Mouse (Mus musculus) embryonic facial prominence, embryonic 10.5 days (tissue): ENCODE results near the gene Itpk1. TPM values are rescaled to one million over a fixed set of nuclear protein-coding genes. Genes with fewer than 3 reads are reported as not detected.
A peak's percentile ranks its signal among the peaks of the same experiment; 100 is the strongest.

Experiments used
- DNase-seq: peaks from one replicate; pipeline ENCODE4 v3.0.0-alpha.2; 2017; ENCODE audit warnings: low spot score
- H3K27ac ChIP-seq: fragments of 300-500 bp; sonication (generic); replicated peaks from 2 replicates; pipeline ENCODE4 v1.5.1; 2016; ENCODE audit warnings: mild to moderate bottlenecking
- H3K27me3 ChIP-seq: fragments of 300-500 bp; sonication (generic); replicated peaks from 2 replicates; pipeline ENCODE4 v1.6.1; 2016; ENCODE audit warnings: low read depth, mild to moderate bottlenecking; ENCODE audit not compliant: poor library complexity, severe bottlenecking
- H3K36me3 ChIP-seq: fragments of 300-500 bp; sonication (generic); replicated peaks from 2 replicates; pipeline ENCODE4 v1.6.1; 2016; ENCODE audit warnings: mild to moderate bottlenecking, moderate library complexity
- H3K4me1 ChIP-seq: fragments of 300-500 bp; sonication (generic); 2 replicates; pipeline ENCODE4 v1.6.1; 2016
- H3K4me3 ChIP-seq: fragments of 300-500 bp; sonication (generic); 2 replicates; pipeline ENCODE4 v1.5.1; 2016; ENCODE audit warnings: mild to moderate bottlenecking, moderate library complexity
- H3K9me3 ChIP-seq: fragments of 300-500 bp; sonication (generic); 2 replicates; pipeline ENCODE4 v1.6.1; 2016; ENCODE audit warnings: mild to moderate bottlenecking
- WGBS: fragments of 180-500 bp; shearing (Covaris S2); methylation state at CpG from one replicate; pipeline ENCODE4 v1.1.7; 2016; 5-methylcytosine and 5-hydroxymethylcytosine counted together
- polyA plus RNA-seq: library from polyadenylated mRNA; unstranded; fragments of >200 nt; fragmentation: Nextera tagmentation; extraction: Ambion mirVana; gene quantifications from 2 replicates; pipeline ENCODE4 v1.2.1, GENCODE M21; 2016

The Itpk1 gene
- polyA plus RNA-seq, 1 experiment from 2014 or later = 13.7 TPM

GRCm38 (mm10) chr12:102725761-102726175, 21.0 kb upstream of the Itpk1 start:
- WGBS = 83% methylated on average over 7 of the region's 7 CpGs
- DNase-seq = no peak

GRCm38 (mm10) chr12:102725146-102725545, 20.4 kb upstream of the Itpk1 start:
- DNase-seq = no peak
- no peak overlapping the region for H3K27ac ChIP-seq
- H3K4me3 ChIP-seq = no peak overlapping the region
- no peaks in the 10 kb centered on the region for H3K9me3 ChIP-seq
- peaks cover 18% of the 10 kb centered on the region for H3K4me1 ChIP-seq
- 91% methylated on average over 6 of the region's 6 CpGs for WGBS
- no peaks in the 10 kb centered on the region for H3K27me3 ChIP-seq
- H3K36me3 ChIP-seq = no peaks in the 10 kb centered on the region

More at GRCm38 (mm10) chr12:102725761-102726175, 21.0 kb upstream of the Itpk1 start:
- Histone ChIP-seq H3K4me3 (no peak overlapping the region), H3K27me3 (no peaks in the 10 kb centered on the region), H3K4me1 (peaks cover 24% of the 10 kb centered on the region), H3K9me3 (no peaks in the 10 kb centered on the region), H3K36me3 (no peaks in the 10 kb centered on the region), H3K27ac (no peak overlapping the region)

GRCm38 (mm10) chr12:102723861-102724260, 19.1 kb upstream of the Itpk1 start:
- 77% methylated on average over 6 of the region's 6 CpGs for WGBS
- peaks cover 17% of the 10 kb centered on the region for H3K4me1 ChIP-seq
- H3K27me3 ChIP-seq = no peaks in the 10 kb centered on the region
- H3K9me3 ChIP-seq = no peaks in the 10 kb centered on the region
- H3K36me3 ChIP-seq = no peaks in the 10 kb centered on the region
- H3K27ac ChIP-seq = no peak overlapping the region
- no peak for DNase-seq
- H3K4me3 ChIP-seq = no peak overlapping the region

- no peaks in the 10 kb centered on the region for H3K27me3 ChIP-seq
- WGBS = 72% methylated on average over 8 of the region's 8 CpGs
- DNase-seq = no peak
Measured at GRCm38 (mm10) chr12:102722966-102723365, 18.2 kb upstream of the Itpk1 start.

GRCm38 (mm10) chr12:102722451-102722850, 17.7 kb upstream of the Itpk1 start:
- Histone ChIP-seq H3K4me1 (peaks cover 17% of the 10 kb centered on the region), H3K27me3 (no peaks in the 10 kb centered on the region), H3K27ac (peak overlapping the region; percentile 40; the same call in 1 of the 2 replicates), H3K4me3 (no peak overlapping the region), H3K36me3 (no peaks in the 10 kb centered on the region), H3K9me3 (no peaks in the 10 kb centered on the region)
- DNase-seq = no peak
- 64% methylated on average over 11 of the region's 11 CpGs for WGBS

More at GRCm38 (mm10) chr12:102722966-102723365, 18.2 kb upstream of the Itpk1 start:
- peaks cover 17% of the 10 kb centered on the region for H3K4me1 ChIP-seq
- H3K27ac ChIP-seq = no peak overlapping the region
- no peaks in the 10 kb centered on the region for H3K36me3 ChIP-seq
- H3K9me3 ChIP-seq = no peaks in the 10 kb centered on the region
- H3K4me3 ChIP-seq = no peak overlapping the region

GRCm38 (mm10) chr12:102719552-102720315, 15.0 kb upstream of the Itpk1 start:
- Histone ChIP-seq H3K9me3 (no peaks in the 10 kb centered on the region), H3K36me3 (no peaks in the 10 kb centered on the region), H3K4me1 (peaks cover 17% of the 10 kb centered on the region), H3K27ac (no peak overlapping the region), H3K27me3 (no peaks in the 10 kb centered on the region), H3K4me3 (no peak overlapping the region)
- WGBS = 31% methylated on average over 13 of the region's 13 CpGs
- DNase-seq = peak; percentile 71

GRCm38 (mm10) chr12:102714654-102715395, 10.1 kb upstream of the Itpk1 start:
- H3K4me1 ChIP-seq = peaks cover 19% of the 10 kb centered on the region
- DNase-seq = no peak
- no peaks in the 10 kb centered on the region for H3K27me3 ChIP-seq
- WGBS = 84% methylated on average over 10 of the region's 10 CpGs
- H3K4me3 ChIP-seq = no peak overlapping the region
- H3K36me3 ChIP-seq = no peaks in the 10 kb centered on the region
- no peaks in the 10 kb centered on the region for H3K9me3 ChIP-seq
- no peak overlapping the region for H3K27ac ChIP-seq

- no peaks in the 10 kb centered on the region for H3K9me3 ChIP-seq
- peaks cover 13% of the 10 kb centered on the region for H3K4me1 ChIP-seq
- no peaks in the 10 kb centered on the region for H3K36me3 ChIP-seq
- 79% methylated on average over 2 of the region's 2 CpGs for WGBS
- no peak for DNase-seq
- no peaks in the 10 kb centered on the region for H3K27me3 ChIP-seq
- no peak overlapping the region for H3K4me3 ChIP-seq
- no peak overlapping the region for H3K27ac ChIP-seq
Measured at GRCm38 (mm10) chr12:102714116-102714515, 9.4 kb upstream of the Itpk1 start.

GRCm38 (mm10) chr12:102713153-102713865, 8.6 kb upstream of the Itpk1 start:
- no peaks in the 10 kb centered on the region for H3K27me3 ChIP-seq
- 74% methylated on average over 20 of the region's 20 CpGs for WGBS
- H3K36me3 ChIP-seq = no peaks in the 10 kb centered on the region
- peaks cover 13% of the 10 kb centered on the region for H3K4me1 ChIP-seq
- no peak overlapping the region for H3K27ac ChIP-seq
- DNase-seq = no peak
- H3K4me3 ChIP-seq = no peak overlapping the region
- no peaks in the 10 kb centered on the region for H3K9me3 ChIP-seq

- Histone ChIP-seq H3K27ac (no peak overlapping the region), H3K27me3 (peaks cover 11% of the 10 kb centered on the region; the same call in 1 of the 2 replicates), H3K4me1 (peaks cover 18% of the 10 kb centered on the region), H3K9me3 (no peaks in the 10 kb centered on the region), H3K36me3 (no peaks in the 10 kb centered on the region), H3K4me3 (no peak overlapping the region)
- 55% methylated on average over 4 of the region's 4 CpGs for WGBS
- DNase-seq = no peak
Measured at GRCm38 (mm10) chr12:102710851-102711375, 6.2 kb upstream of the Itpk1 start.

- H3K4me1 ChIP-seq = peaks cover 27% of the 10 kb centered on the region
- H3K4me3 ChIP-seq = no peak overlapping the region
- no peaks in the 10 kb centered on the region for H3K36me3 ChIP-seq
- 89% methylated on average over 5 of the region's 5 CpGs for WGBS
- H3K27me3 ChIP-seq = peaks cover 11% of the 10 kb centered on the region; the same call in 1 of the 2 replicates
- H3K27ac ChIP-seq = no peak overlapping the region
- DNase-seq = no peak
- H3K9me3 ChIP-seq = no peaks in the 10 kb centered on the region
Measured at GRCm38 (mm10) chr12:102709896-102710295, 5.2 kb upstream of the Itpk1 start.

- DNase-seq = no peak
- Histone ChIP-seq H3K36me3 (no peaks in the 10 kb centered on the region), H3K4me1 (peaks cover 41% of the 10 kb centered on the region), H3K9me3 (no peaks in the 10 kb centered on the region), H3K4me3 (no peak overlapping the region), H3K27ac (no peak overlapping the region), H3K27me3 (peaks cover 20% of the 10 kb centered on the region)
- WGBS = 85% methylated on average over 11 of the region's 11 CpGs
Measured at GRCm38 (mm10) chr12:102708220-102708619, 3.5 kb upstream of the Itpk1 start.
